Mouse (Mus musculus) stomach, embryonic 14.5 days (tissue): ENCODE results near the gene Sec16b. TPM values are rescaled to one million over a fixed set of nuclear protein-coding genes. Genes with fewer than 3 reads are reported as not detected.
A peak's percentile ranks its signal among the peaks of the same experiment; 100 is the strongest.

Source experiments
- ATAC-seq: fragments of 200-750 bp; cut with Nextera tagmentation; 2 replicates; pipeline ENCODE4 v1.8.0; 2017; ENCODE audit warnings: low read depth, moderate TSS enrichment; ENCODE audit not compliant: insufficient number of reproducible peaks, insufficient read depth, low FRiP score
- H3K27ac ChIP-seq: fragments of 300-500 bp; sonication (generic); 2 replicates; pipeline ENCODE4 v1.5.1; 2014; ENCODE audit warnings: mild to moderate bottlenecking, low read length, moderate library complexity, mixed read lengths
- H3K27me3 ChIP-seq: fragments of 300-500 bp; sonication (generic); 2 replicates; pipeline ENCODE4 v1.6.1; 2014; ENCODE audit warnings: low read length, control low read depth, mixed read lengths; ENCODE audit not compliant: control insufficient read depth, insufficient read depth
- H3K36me3 ChIP-seq: fragments of 300-500 bp; sonication (generic); 2 replicates; pipeline ENCODE4 v1.6.1; 2014; ENCODE audit warnings: mild to moderate bottlenecking, control low read depth, low read length, moderate library complexity, mixed read lengths; ENCODE audit not compliant: control insufficient read depth, insufficient read depth
- H3K4me1 ChIP-seq: fragments of 300-500 bp; sonication (generic); 2 replicates; pipeline ENCODE4 v1.6.1; 2014; ENCODE audit warnings: low read length, control low read depth, mixed read lengths; ENCODE audit not compliant: control insufficient read depth, insufficient read depth
- H3K4me2 ChIP-seq: fragments of 300-500 bp; sonication (generic); replicated peaks from 2 replicates; pipeline ENCODE4 v1.6.1; 2014; ENCODE audit warnings: low read depth, low read length, control low read depth
- H3K4me3 ChIP-seq: fragments of 300-500 bp; sonication (generic); 2 replicates; pipeline ENCODE4 v1.5.1; 2014; ENCODE audit warnings: low read depth, low read length, control low read depth
- H3K9ac ChIP-seq: fragments of 300-500 bp; sonication (generic); replicated peaks from 2 replicates; pipeline ENCODE4 v1.6.1; 2014; ENCODE audit warnings: low read depth, mild to moderate bottlenecking, control low read depth, low read length, moderate library complexity, mixed read lengths
- H3K9me3 ChIP-seq: fragments of 300-500 bp; sonication (generic); 2 replicates; pipeline ENCODE4 v1.6.1; 2016; ENCODE audit warnings: low read depth, low read length, control low read depth; ENCODE audit not compliant: control insufficient read depth
- WGBS: fragments of 180-500 bp; shearing (Covaris S2); extraction: QIAGEN DNeasy Blood & Tissue Kit; methylation state at CpG from one replicate; pipeline ENCODE4 v1.1.7; 2014; 5-methylcytosine and 5-hydroxymethylcytosine counted together
- polyA plus RNA-seq: library from polyadenylated mRNA; unstranded; fragments of >200 nt; fragmentation: Nextera tagmentation; extraction: Ambion mirVana; gene quantifications from 2 replicates; pipeline ENCODE4 v1.2.1, GENCODE M21; 2014

Gene Sec16b
- polyA plus RNA-seq, 1 experiment from 2014 or later, result 6.7 TPM

DNA sequence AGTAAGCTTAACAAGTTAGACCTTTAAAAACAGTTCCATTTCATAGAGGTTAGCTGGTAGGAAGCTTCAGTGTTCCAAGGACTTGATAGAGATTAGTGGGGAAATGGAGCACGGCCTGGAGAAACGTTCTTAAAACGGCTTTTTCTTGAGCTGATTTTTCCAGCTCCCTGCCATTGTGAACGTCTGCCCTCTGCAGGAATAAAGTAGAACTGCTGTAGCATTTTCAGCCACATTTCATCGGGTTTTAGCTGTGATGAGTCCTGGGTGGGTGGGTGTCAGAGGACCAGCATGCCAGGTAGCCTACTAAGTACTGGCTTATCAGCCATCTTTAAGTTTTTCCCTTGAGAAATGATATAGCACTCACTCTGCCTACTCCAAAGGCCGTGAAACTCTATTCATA lies 29.9 kb downstream of the Sec16b start:
- Histone ChIP-seq H3K4me1 (no peaks in the 10 kb centered on the region), H3K36me3 (no peaks in the 10 kb centered on the region; the same call in 1 of the 2 replicates), H3K27me3 (no peaks in the 10 kb centered on the region), H3K9me3 (no peaks in the 10 kb centered on the region), H3K4me2 (no peak overlapping the region), H3K9ac (no peak overlapping the region), H3K4me3 (no peak overlapping the region), H3K27ac (no peak overlapping the region)
- no peak for ATAC-seq
- WGBS, result 10% methylated on average over 6 of the region's 6 CpGs

DNA sequence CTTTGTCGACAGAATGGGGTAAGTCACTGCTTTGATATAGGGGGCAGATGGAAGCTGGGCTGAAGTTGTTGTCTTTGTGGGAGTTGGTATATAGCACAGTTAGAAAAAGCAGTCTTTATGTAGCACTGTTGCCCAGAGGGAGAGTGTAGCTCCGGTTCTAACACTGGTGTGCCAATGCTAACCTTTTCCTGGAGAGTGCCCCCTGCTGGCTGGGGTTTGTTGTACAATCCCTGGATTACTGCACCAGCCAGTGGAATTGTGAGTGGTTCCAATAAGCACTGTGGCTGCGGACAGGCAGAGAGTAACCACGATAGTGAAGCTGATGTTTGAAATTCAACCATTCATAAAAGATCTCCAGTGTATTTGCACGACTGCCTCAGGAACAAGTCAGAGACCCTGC lies 31.1 kb downstream of the Sec16b start:
- ATAC-seq, result no peak
- Histone ChIP-seq H3K27me3 (no peaks in the 10 kb centered on the region), H3K4me3 (no peak overlapping the region), H3K9me3 (no peaks in the 10 kb centered on the region), H3K9ac (no peak overlapping the region), H3K36me3 (no peaks in the 10 kb centered on the region; the same call in 1 of the 2 replicates), H3K4me2 (no peak overlapping the region), H3K27ac (no peak overlapping the region), H3K4me1 (no peaks in the 10 kb centered on the region)
- WGBS, result 85% methylated on average over 5 of the region's 5 CpGs

DNA sequence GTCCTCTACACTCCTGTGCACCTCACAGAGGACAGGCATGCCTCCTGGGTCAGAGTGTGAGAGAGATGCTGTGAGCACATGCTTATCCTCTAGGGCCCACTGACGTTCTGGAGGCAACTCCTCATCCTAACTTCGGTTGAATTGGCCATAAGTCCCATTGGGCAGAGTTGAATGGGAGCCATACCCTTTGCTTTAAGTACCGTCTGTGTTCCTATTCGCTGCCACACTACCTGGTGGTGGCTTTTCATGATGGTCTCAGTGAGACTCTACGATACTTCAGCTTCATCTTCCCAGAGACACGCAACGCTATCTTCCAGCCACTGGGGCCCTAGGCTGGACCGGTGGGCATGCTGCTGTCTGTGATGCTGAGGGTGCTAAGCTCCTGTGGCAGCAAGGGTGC lies 38.5 kb downstream of the Sec16b start:
- ATAC-seq, result no peak
- H3K27me3 ChIP-seq, result no peaks in the 10 kb centered on the region
- WGBS, result 92% methylated on average over 8 of the region's 8 CpGs
- no peak overlapping the region for H3K9ac ChIP-seq
- no peak overlapping the region for H3K27ac ChIP-seq
- H3K36me3 ChIP-seq, result no peaks in the 10 kb centered on the region
- H3K9me3 ChIP-seq, result no peaks in the 10 kb centered on the region
- no peaks in the 10 kb centered on the region for H3K4me1 ChIP-seq
- H3K4me2 ChIP-seq, result no peak overlapping the region
- H3K4me3 ChIP-seq, result no peak overlapping the region

DNA sequence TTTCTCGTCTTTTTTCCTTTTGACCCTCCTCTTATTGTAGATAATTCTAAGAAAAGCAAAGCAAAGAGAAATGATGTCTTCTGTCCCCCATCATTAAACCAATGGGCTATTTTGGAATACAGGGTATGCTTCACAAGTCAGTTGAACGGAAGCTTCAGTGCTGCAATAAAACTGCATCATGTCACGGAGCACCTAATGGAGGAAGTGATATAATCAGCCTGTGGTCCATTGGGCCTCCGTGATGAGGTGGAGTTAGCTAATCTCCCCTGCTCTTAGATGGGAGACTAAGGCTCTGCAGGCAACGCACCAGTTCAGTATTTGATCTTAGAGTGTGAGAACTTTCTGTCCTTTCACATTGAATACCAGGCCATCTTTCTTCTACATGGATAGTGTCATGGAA lies 41.1 kb downstream of the Sec16b start:
- H3K36me3 ChIP-seq, result no peaks in the 10 kb centered on the region
- no peaks in the 10 kb centered on the region for H3K27me3 ChIP-seq
- H3K27ac ChIP-seq, result no peak overlapping the region
- no peak overlapping the region for H3K9ac ChIP-seq
- H3K4me3 ChIP-seq, result no peak overlapping the region
- no peak for ATAC-seq
- H3K9me3 ChIP-seq, result no peaks in the 10 kb centered on the region
- H3K4me1 ChIP-seq, result no peaks in the 10 kb centered on the region
- no peak overlapping the region for H3K4me2 ChIP-seq
- WGBS, result 82% methylated on average over 5 of the region's 5 CpGs

- H3K9ac ChIP-seq, result no peak overlapping the region
- H3K9me3 ChIP-seq, result no peaks in the 10 kb centered on the region
- H3K4me2 ChIP-seq, result no peak overlapping the region
- WGBS, result 67% methylated on average over 3 of the region's 3 CpGs
- no peak overlapping the region for H3K27ac ChIP-seq
- ATAC-seq, result no peak
- no peak overlapping the region for H3K4me3 ChIP-seq
- no peaks in the 10 kb centered on the region for H3K27me3 ChIP-seq
- 0 out of 2 replicates have a peak, but pooled peaks cover 1% of the 10 kb centered on the region for H3K4me1 ChIP-seq
- H3K36me3 ChIP-seq, result no peaks in the 10 kb centered on the region
Observed at GRCm38 (mm10) chr1:157549721-157550120, 43.2 kb downstream of the Sec16b start.

- Histone ChIP-seq H3K27me3 (no peaks in the 10 kb centered on the region), H3K36me3 (no peaks in the 10 kb centered on the region), H3K4me1 (peaks cover 5% of the 10 kb centered on the region; the same call in 1 of the 2 replicates), H3K9me3 (no peaks in the 10 kb centered on the region), H3K27ac (no peak overlapping the region), H3K4me3 (no peak overlapping the region), H3K9ac (no peak overlapping the region), H3K4me2 (no peak overlapping the region)
- peak; percentile 53; the same call in 1 of the 2 replicates for ATAC-seq
- WGBS, result 59% methylated on average over 7 of the region's 7 CpGs
Observed at GRCm38 (mm10) chr1:157552749-157553451, 46.4 kb downstream of the Sec16b start.

GRCm38 (mm10) chr1:157554163-157554562 lies 47.6 kb downstream of the Sec16b start:
- no peak overlapping the region for H3K27ac ChIP-seq
- no peak overlapping the region for H3K4me3 ChIP-seq
- no peak overlapping the region for H3K9ac ChIP-seq
- WGBS, result 62% methylated on average over 3 of the region's 3 CpGs
- no peaks in the 10 kb centered on the region for H3K27me3 ChIP-seq
- H3K9me3 ChIP-seq, result no peaks in the 10 kb centered on the region
- H3K4me2 ChIP-seq, result no peak overlapping the region
- peaks cover 5% of the 10 kb centered on the region; the same call in 1 of the 2 replicates for H3K4me1 ChIP-seq
- H3K36me3 ChIP-seq, result no peaks in the 10 kb centered on the region
- ATAC-seq, result no peak

DNA sequence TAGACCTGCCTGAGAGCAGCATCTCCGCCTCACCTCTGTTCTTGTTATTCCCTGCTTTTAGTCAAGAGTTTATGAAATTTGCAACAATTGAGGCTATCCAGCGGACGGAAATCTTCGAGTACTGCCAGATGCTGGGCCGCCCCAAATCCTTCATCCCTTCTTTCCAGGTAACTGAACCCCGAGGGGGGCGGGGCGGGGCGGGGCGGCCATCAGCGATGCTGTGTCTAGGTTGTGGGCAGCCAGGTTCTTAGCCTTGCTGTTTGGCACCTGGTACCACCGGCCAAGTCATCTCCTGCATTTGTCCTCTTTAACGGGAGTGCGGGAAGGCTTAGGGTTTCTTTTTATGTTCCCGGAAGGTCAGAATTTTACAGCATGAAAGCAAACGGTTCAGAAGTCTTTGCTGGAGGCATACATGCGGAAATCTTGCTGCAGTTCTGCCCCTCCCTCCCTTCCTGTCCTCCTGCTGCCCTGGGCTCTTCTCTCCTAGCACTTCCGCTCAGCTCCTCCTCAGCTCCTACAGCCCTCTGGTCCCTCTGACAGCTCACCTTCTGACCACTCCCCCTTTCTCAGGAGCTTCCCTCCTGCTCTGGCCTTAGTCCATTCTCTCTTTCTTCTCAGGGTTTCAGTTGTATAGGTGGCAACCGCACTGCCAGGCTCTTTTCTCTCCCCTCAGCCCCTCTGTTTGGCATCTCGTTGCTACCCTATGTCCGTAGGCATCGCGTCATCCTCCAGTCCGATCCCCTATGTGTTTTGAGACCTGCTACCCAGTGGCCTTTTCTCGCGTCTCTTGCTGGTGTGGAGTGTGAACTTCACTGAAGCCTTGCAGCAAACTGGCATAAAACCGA lies 48.4 kb downstream of the Sec16b start:
- Histone ChIP-seq H3K4me3 (peak overlapping the region; percentile 17), H3K9me3 (no peaks in the 10 kb centered on the region), H3K4me1 (peaks cover 5% of the 10 kb centered on the region; the same call in 1 of the 2 replicates), H3K27ac (no peak overlapping the region), H3K36me3 (no peaks in the 10 kb centered on the region), H3K4me2 (peak overlapping the region; percentile 33), H3K9ac (peak overlapping the region; percentile 25; the same call in 1 of the 2 replicates), H3K27me3 (no peaks in the 10 kb centered on the region)
- WGBS, result 22% methylated on average over 27 of the region's 27 CpGs
- no peak for ATAC-seq
